Mouse (Mus musculus) kidney, adult 10 weeks (tissue): ENCODE results near the gene Slc16a3. TPM values are rescaled to one million over a fixed set of nuclear protein-coding genes. Genes with fewer than 3 reads are reported as not detected.

ENCODE experiments used
- polyA plus RNA-seq: library from polyadenylated mRNA; stranded (reverse); fragments of 350-450 nt; fragmentation: Illumina TruSeq; extraction: RNeasy Lipid Tissue Mini Kit (QIAGEN cat#74804); gene quantifications from one replicate; pipeline ENCODE4 v1.2.3, GENCODE M21; 2014; ENCODE audit warnings: low read depth, low replicate concordance

The Slc16a3 gene
- not detected for polyA plus RNA-seq

DNA sequence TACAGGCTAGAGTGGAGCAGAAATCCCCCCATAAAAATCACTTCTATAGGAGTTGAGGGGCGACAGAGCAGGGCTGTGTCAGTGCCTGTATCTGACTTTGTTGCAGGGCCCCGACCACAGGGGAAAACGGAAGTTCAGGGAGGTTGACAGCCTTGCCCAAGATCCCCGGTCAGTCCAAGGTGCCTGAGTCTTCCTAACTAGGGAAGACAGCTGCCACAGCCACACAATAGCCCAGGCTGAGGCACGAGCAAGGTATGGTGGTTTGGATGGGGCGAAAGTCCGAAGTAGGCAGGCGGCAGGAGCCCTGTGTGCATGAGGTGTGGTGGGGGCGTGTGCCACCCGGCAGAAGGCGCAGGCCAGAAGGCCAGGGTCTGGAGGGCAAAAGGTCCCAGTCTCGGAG, at the start of gene Slc16a3:
Slc16a3 (plus strand) TSS at position 153 of the 400 bp plus-strand sequence.

DNA sequence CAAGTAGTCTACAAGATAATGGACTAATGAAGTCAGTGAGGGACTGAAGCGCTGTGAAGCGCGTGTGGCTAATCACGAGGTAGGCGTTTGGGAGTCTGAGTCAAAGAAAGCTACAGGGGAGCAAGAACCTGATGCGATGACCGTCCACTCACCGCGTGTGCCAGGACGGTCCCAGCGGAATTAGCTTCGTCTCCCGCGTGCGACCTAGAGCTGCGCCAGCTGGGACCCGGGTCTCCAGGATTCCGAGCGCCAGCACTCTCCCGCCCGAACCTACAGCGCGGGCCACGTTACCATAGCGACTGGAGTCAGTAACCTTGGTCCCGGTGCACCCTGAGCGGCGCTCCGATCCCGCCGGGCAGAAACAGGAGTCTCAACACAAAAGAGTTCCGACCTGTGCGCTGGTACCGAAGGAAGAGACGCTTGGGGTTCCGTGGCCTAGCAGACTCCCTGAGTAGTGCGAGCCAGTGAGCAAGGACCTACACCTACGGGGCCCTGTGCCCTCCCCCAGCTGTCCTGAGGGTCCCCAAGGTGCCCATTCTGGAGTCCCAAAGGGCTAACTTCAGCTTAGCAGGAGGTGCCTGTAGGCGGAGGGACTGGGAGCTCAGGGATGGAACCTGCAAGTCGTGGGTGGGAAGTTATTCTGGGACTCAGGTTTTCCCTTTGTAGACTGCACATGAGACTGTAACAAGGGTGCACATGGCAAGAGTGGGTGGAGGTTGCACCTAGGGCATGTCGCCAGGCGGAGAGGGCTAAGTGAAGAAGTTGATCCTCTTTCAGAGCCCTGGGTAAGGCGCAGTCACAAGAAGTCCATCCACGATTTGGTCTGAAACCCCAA, 15.5 kb upstream of the Slc16a3 start, which contains the start of gene Ccdc57:
Ccdc57 (minus strand) TSS at position 309 of the 835 bp plus-strand sequence.

DNA sequence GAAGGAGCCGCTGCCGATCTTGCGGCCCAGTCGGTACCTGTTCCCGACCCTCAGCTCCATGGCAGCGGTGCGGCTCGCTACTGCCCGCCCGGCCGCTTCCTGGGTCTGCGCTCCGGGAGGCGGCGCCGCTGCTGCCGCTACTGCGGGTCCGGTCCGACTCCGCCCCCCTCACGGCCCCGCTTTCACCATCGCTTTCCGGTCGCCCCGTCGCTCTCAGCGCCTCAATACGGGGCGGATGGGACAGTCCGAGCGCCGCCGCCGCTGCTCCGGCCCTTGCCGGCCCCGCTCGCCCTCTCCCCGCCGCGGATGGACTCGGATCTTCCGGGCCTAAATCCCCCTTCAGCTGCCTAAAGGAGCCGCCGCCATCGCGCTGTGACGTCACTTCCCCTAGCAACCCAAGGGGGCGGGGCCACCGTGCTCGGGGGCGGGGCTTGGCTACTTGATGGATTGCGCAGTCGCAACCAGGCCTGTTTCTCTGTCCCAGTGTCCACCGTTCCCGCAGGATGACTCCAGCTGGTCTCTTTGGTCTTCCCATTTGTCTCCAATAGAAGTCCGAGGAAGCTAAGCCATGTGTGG, 42.8 kb downstream of the Slc16a3 start, which contains the start of gene Csnk1d:
Csnk1d (minus strand) TSS at position 380 of the 576 bp plus-strand sequence.

Other genes with a start within 250 kb of the Slc16a3 start
- gene Cenpx, start 234.7 kb upstream of the Slc16a3 start, polyA plus RNA-seq, result 0.97 TPM
- 0.24 TPM for gene Lrrc45, start 234.6 kb upstream of the Slc16a3 start, polyA plus RNA-seq
- gene Rac3, start 227.0 kb upstream of the Slc16a3 start, polyA plus RNA-seq, result not detected
- gene Dcxr, start 221.2 kb upstream of the Slc16a3 start, polyA plus RNA-seq, result 1.3 TPM
- not detected for gene Cbr2, start 216.4 kb upstream of the Slc16a3 start, polyA plus RNA-seq
- not detected for gene Hmga1b, start 185.7 kb upstream of the Slc16a3 start, polyA plus RNA-seq
- not detected for gene Rfng, start 164.3 kb upstream of the Slc16a3 start, polyA plus RNA-seq
- gene Gps1, start 164.2 kb upstream of the Slc16a3 start, polyA plus RNA-seq, result 17.3 TPM
- gene Dus1l, start 152.1 kb upstream of the Slc16a3 start, polyA plus RNA-seq, result 7.1 TPM
- gene Fasn, start 123.9 kb upstream of the Slc16a3 start, polyA plus RNA-seq, result 0.44 TPM
- gene Ccdc57, start 15.6 kb upstream of the Slc16a3 start, polyA plus RNA-seq, result 0.28 TPM
- gene Csnk1d, start 42.9 kb downstream of the Slc16a3 start, polyA plus RNA-seq, result 41.8 TPM
- gene Cd7, start 90.9 kb downstream of the Slc16a3 start, polyA plus RNA-seq, result not detected
- gene Sectm1b, start 115.1 kb downstream of the Slc16a3 start, polyA plus RNA-seq, result 33.1 TPM
- 0.57 TPM for gene Sectm1a, start 132.7 kb downstream of the Slc16a3 start, polyA plus RNA-seq
- gene Tex19.2, start 170.2 kb downstream of the Slc16a3 start, polyA plus RNA-seq, result not detected
- gene Tex19.1, start 197.7 kb downstream of the Slc16a3 start, polyA plus RNA-seq, result not detected
- gene Uts2r, start 211.8 kb downstream of the Slc16a3 start, polyA plus RNA-seq, result not detected